Mouse (Mus musculus) midbrain, embryonic 14.5 days (tissue): Measurements from ENCODE around the gene Guca1a. TPM values are rescaled to one million over a fixed set of nuclear protein-coding genes. Genes with fewer than 3 reads are reported as not detected.
"Not testable (repeated sequence)": the region's sequence is repeated elsewhere in the genome, so short reads cannot be mapped to it uniquely, and the experiment has no call there.

ENCODE experiments used
- ATAC-seq: fragments of 200-750 bp; cut with Nextera tagmentation; 2 replicates; pipeline ENCODE4 v1.8.0; 2017; ENCODE audit warnings: moderate number of reproducible peaks, moderate library complexity; ENCODE audit not compliant: low FRiP score, low TSS enrichment
- DNase-seq: peaks from one replicate; pipeline ENCODE4 v3.0.0-alpha.2; 2015
- H3K27ac ChIP-seq: fragments of 300-500 bp; sonication (generic); replicated peaks from 2 replicates; pipeline ENCODE4 v1.5.1; 2014; ENCODE audit warnings: mild to moderate bottlenecking, low read depth, low read length, moderate library complexity
- H3K27me3 ChIP-seq: fragments of 300-500 bp; sonication (generic); 2 replicates; pipeline ENCODE4 v1.6.1; 2014; ENCODE audit warnings: low read length, control low read depth, mixed read lengths; ENCODE audit not compliant: control insufficient read depth, insufficient read depth
- H3K36me3 ChIP-seq: fragments of 300-500 bp; sonication (generic); 2 replicates; pipeline ENCODE4 v1.6.1; 2014; ENCODE audit warnings: low read length, control low read depth; ENCODE audit not compliant: control insufficient read depth, insufficient read depth
- H3K4me1 ChIP-seq: fragments of 300-500 bp; sonication (generic); 2 replicates; pipeline ENCODE4 v1.6.1; 2014; ENCODE audit warnings: mild to moderate bottlenecking, antibody characterized with exemption, low read length, control low read depth; ENCODE audit not compliant: control insufficient read depth, insufficient read depth
- H3K4me2 ChIP-seq: fragments of 300-500 bp; sonication (generic); 2 replicates; pipeline ENCODE4 v1.6.1; 2014; ENCODE audit warnings: mild to moderate bottlenecking, low read length, moderate library complexity
- H3K4me3 ChIP-seq: fragments of 300-500 bp; sonication (generic); replicated peaks from 2 replicates; pipeline ENCODE4 v1.5.1; 2014; ENCODE audit warnings: low read depth, low read length
- H3K9ac ChIP-seq: fragments of 300-500 bp; sonication (generic); replicated peaks from 2 replicates; pipeline ENCODE4 v1.6.1; 2014; ENCODE audit warnings: mild to moderate bottlenecking, low read length, moderate library complexity
- H3K9me3 ChIP-seq: fragments of 300-500 bp; sonication (generic); 2 replicates; pipeline ENCODE4 v1.6.1; 2016; ENCODE audit warnings: low read length, control low read depth, mixed read lengths; ENCODE audit not compliant: control insufficient read depth
- WGBS: fragments of 180-500 bp; shearing (Covaris S2); extraction: QIAGEN DNeasy Blood & Tissue Kit; methylation state at CpG from one replicate; pipeline ENCODE4 v1.1.7; 2014; 5-methylcytosine and 5-hydroxymethylcytosine counted together
- polyA plus RNA-seq: library from polyadenylated mRNA; unstranded; fragments of >200 nt; fragmentation: Nextera tagmentation; extraction: Ambion mirVana; gene quantifications from 2 replicates; pipeline ENCODE4 v1.2.1, GENCODE M21; 2014

The Guca1a gene
- polyA plus RNA-seq, 1 experiment from 2014 or later: 0.50 TPM

- Histone ChIP-seq H3K4me2 (no peak overlapping the region), H3K36me3 (no peaks in the 10 kb centered on the region), H3K9ac (no peak overlapping the region), H3K27ac (no peak overlapping the region), H3K4me1 (no peaks in the 10 kb centered on the region), H3K4me3 (no peak overlapping the region), H3K27me3 (no peaks in the 10 kb centered on the region), H3K9me3 (no peaks in the 10 kb centered on the region)
- 74% methylated on average over 6 of the region's 6 CpGs for WGBS
- DNase-seq (no peak), ATAC-seq (no peak)
These were observed 26.9 kb upstream of the Guca1a start for GRCm38 (mm10) chr17:47427316-47427715.

DNA sequence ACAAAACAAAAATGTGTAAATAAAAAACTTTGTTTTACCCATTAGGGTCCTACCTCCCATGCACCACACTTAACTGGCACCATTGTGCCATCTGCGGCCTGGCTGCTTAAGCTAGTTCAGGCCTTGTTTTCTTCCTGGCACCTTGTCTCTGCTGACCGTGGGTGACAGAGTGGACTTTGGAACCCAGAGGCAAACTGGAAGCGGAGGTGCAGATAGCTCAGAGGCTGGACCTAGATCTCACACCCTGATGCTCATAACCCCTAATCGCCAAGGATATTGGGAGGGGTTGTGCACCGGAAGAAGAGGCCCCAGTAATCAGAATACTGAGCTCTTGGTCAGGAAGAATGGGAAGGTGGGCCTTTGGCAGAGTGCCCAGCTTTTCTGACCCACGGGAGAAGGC lies 23.8 kb upstream of the Guca1a start:
- ATAC-seq: no peak

DNA sequence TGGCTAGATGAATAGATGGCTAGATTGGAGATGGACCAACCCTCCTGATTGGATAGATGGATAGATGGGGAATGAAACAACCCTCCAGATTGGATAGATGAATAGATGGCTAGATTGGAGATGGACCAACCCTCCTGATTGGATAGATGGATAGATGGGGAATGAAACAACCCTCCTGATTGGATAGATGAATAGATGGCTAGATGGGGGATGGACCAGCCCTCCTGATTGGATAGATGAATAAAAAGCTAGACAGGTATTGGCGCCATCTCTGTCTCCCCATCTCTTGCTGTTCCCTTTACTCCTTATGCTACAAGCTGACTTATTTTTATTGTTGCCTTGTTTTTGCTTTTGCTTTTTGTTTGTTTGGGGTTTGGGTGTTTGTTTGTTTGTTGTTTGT lies 22.2 kb upstream of the Guca1a start:
- H3K4me1 ChIP-seq, DNase-seq, H3K27me3 ChIP-seq, H3K9me3 ChIP-seq, ATAC-seq, H3K9ac ChIP-seq, H3K4me3 ChIP-seq, H3K36me3 ChIP-seq, H3K27ac ChIP-seq, H3K4me2 ChIP-seq: not testable (repeated sequence)
- 85% methylated on average over 1 of the region's 1 CpGs for WGBS

More for the DNA sequence above, 23.8 kb upstream of the Guca1a start:
- no peaks in the 10 kb centered on the region for H3K9me3 ChIP-seq
- no peak overlapping the region for H3K4me2 ChIP-seq
- no peaks in the 10 kb centered on the region for H3K4me1 ChIP-seq
- WGBS: 77% methylated on average over 6 of the region's 6 CpGs
- no peak for DNase-seq
- no peak overlapping the region for H3K9ac ChIP-seq
- H3K27ac ChIP-seq: no peak overlapping the region
- H3K27me3 ChIP-seq: no peaks in the 10 kb centered on the region
- no peak overlapping the region for H3K4me3 ChIP-seq
- H3K36me3 ChIP-seq: no peaks in the 10 kb centered on the region

DNA sequence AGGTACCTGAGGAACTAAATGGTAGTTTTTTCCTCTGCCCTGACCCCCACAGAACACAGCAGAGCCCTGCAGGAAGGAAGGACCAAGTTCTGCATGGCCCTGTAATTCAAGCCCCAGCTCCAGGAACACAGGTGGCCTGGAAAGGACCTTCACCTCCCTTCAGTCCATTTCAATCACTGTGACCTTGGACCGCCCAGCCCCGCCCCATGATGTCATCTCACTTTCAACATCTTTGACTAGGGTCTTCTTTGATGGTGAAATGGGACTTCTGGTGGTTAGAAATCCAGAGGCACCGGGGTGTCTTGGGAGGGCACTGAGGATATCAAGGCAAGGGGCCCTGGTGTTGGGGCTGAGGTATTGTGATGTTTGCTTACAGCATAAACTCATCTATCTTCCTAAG lies 21.2 kb upstream of the Guca1a start:
- Histone ChIP-seq H3K4me1 (no peaks in the 10 kb centered on the region), H3K4me2 (no peak overlapping the region), H3K9me3 (no peaks in the 10 kb centered on the region), H3K27ac (no peak overlapping the region), H3K9ac (no peak overlapping the region), H3K4me3 (no peak overlapping the region), H3K36me3 (no peaks in the 10 kb centered on the region), H3K27me3 (no peaks in the 10 kb centered on the region)
- 87% methylated on average over 3 of the region's 3 CpGs for WGBS
- no peak for ATAC-seq
- DNase-seq: no peak

DNA sequence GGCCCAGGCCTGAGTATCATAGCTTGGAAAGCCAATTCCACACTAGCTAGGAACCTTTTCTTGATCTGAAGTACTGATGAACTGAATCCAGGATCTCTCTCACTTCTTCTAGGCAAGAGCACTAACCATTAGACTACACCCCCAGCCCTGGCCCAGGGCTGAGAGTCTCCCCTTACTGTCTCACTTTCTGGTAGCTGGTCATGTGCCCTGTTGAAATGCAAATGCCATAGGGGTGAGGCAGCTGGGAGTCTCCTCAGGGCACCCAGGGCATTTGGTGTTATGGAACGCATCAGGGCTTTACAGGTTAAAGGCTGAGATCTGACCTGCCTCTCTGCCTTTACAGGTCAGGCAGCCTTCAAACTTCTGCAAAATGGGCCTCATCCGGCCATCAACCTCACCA lies 19.8 kb upstream of the Guca1a start:
- Histone ChIP-seq H3K9ac (no peak overlapping the region), H3K9me3 (no peaks in the 10 kb centered on the region)
- no peak for ATAC-seq

DNA sequence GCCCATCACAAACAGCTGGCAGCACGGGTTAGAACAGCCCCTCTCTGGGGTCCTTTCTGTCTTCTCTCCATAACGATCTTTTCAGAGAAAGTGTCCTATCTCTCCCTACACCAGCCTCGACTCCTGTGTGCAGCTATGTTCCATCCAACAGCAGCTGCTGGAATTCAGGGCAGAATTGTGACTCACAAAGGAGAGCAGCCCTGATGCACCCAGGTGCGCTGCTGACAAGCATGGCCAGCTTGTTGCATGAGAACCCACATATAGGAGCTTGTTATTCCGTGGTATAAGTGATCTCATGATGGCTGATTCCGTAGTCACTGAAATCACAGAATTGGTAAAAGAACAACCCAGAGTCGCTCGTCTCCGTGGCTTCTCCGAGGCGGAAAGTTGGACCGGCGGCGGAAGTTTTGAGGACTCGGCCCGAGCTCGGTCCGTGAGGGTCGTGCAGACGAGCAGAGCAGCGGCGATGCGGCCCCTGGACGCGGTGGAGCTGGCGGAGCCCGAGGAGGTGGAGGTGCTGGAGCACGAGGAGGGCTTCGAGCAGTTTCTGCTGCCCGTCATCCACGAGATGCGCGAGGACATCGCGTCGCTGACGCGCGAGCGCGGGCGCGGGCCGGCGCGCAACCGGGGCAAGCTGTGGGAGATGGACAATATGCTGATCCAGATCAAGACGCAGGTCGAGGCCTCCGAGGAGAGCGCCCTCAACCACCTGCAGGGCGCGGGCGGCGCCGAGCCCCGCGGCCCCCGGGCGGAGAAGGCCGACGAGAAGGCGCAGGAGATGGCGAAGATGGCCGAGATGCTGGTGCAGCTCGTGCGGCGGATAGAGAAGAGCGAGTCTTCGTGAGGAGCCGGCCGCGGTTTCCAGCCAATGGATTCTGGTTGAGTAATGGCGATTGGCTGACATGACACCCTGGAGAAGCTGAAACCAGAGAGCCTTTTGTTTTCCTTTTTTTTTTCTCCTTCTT lies 9.8 kb upstream of the Guca1a start:
- WGBS: 3% methylated on average over 74 of the region's 74 CpGs
- H3K9me3 ChIP-seq, H3K36me3 ChIP-seq, H3K9ac ChIP-seq, H3K27ac ChIP-seq, H3K4me1 ChIP-seq, ATAC-seq: not testable (repeated sequence)
- peak; percentile 45 for DNase-seq
- Histone ChIP-seq H3K27me3 (peaks cover 29% of the 10 kb centered on the region), H3K4me2 (peak overlapping the region; percentile 55), H3K4me3 (peak overlapping the region; percentile 32)

More for the DNA sequence above, 19.8 kb upstream of the Guca1a start:
- H3K4me2 ChIP-seq: no peak overlapping the region
- no peak overlapping the region for H3K27ac ChIP-seq
- no peaks in the 10 kb centered on the region for H3K4me1 ChIP-seq
- H3K36me3 ChIP-seq: no peaks in the 10 kb centered on the region
- WGBS: 81% methylated on average over 2 of the region's 2 CpGs
- no peak overlapping the region for H3K4me3 ChIP-seq
- H3K27me3 ChIP-seq: no peaks in the 10 kb centered on the region
- DNase-seq: no peak

- Histone ChIP-seq H3K9me3 (no peaks in the 10 kb centered on the region), H3K27me3 (peaks cover 29% of the 10 kb centered on the region), H3K4me3 (no peak overlapping the region), H3K27ac (no peak overlapping the region), H3K36me3 (no peaks in the 10 kb centered on the region), H3K9ac (no peak overlapping the region), H3K4me1 (no peaks in the 10 kb centered on the region), H3K4me2 (no peak overlapping the region)
- DNase-seq: peak; percentile 78
- 21% methylated on average over 8 of the region's 8 CpGs for WGBS
- ATAC-seq: no peak
These were observed 8.1 kb upstream of the Guca1a start for GRCm38 (mm10) chr17:47408558-47408898.

GRCm38 (mm10) chr17:47407717-47408557 lies 7.6 kb upstream of the Guca1a start:
- H3K4me2 ChIP-seq: no peak overlapping the region
- H3K9ac ChIP-seq: no peak overlapping the region
- peaks cover 29% of the 10 kb centered on the region for H3K27me3 ChIP-seq
- no peak for DNase-seq
- H3K4me1 ChIP-seq: no peaks in the 10 kb centered on the region
- no peaks in the 10 kb centered on the region for H3K36me3 ChIP-seq
- no peak for ATAC-seq
- H3K9me3 ChIP-seq: no peaks in the 10 kb centered on the region
- no peak overlapping the region for H3K4me3 ChIP-seq
- H3K27ac ChIP-seq: no peak overlapping the region
- WGBS: 70% methylated on average over 10 of the region's 10 CpGs
